Mouse (Mus musculus) mesoderm, embryonic 11.5 days (tissue): ENCODE data around the gene Gm13212.
"Not testable (repeated sequence)": the region's sequence is repeated elsewhere in the genome, so short reads cannot be mapped to it uniquely, and the experiment has no call there.

Experiments used
- DNase-seq: peaks from one replicate; pipeline ENCODE4 v3.0.0-alpha.2; 2012; ENCODE audit warnings: low read depth, low spot score

Gm13212 gene

GRCm38 (mm10) chr4:145585078-145585477, at the start of gene Gm13212:
TSS of gene Gm13212 (plus strand) at chr4:145585166.
- DNase-seq, result peak; percentile 39

DNA sequence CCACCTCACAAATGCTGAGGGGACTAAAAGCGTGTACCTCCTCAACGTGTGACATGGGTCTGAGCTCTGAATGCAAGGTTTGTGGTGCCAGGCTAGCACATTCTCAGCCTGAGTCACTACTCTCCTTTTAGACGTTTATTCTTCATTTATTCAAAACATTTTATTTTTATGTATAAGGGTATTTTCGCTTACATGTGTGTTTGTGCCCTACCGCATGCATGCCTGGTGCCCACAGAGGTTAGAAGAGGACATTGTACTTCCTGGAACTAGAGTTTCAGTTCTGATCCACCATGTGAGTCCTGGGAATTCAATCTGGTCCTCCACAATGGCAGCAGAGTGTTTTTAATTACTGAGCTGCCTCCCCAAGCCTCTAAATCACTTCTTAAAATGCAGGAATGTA, 41.1 kb upstream of the Gm13212 start:
- DNase-seq, result not testable (repeated sequence)

DNA sequence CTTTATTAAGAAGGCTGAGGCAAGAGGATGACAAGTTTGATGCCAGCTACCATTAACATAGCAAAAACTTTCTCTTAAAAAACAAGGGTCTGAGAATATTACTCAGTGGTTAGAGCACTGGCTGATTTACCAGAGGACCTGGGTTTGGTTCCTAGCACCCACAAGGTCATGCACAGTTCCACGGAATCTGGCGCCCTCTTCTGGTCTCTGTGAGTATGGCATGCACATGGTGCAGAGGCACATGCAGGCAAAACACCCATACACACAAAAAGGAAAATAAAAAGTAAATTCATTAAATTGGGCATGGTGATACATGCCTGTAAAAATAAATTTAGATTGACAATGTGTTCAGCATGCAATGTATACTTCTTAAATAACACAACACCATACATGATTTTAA, 39.9 kb upstream of the Gm13212 start:
- not testable (repeated sequence) for DNase-seq

GRCm38 (mm10) chr4:145545734-145546349, 39.1 kb upstream of the Gm13212 start:
- not testable (repeated sequence) for DNase-seq

DNA sequence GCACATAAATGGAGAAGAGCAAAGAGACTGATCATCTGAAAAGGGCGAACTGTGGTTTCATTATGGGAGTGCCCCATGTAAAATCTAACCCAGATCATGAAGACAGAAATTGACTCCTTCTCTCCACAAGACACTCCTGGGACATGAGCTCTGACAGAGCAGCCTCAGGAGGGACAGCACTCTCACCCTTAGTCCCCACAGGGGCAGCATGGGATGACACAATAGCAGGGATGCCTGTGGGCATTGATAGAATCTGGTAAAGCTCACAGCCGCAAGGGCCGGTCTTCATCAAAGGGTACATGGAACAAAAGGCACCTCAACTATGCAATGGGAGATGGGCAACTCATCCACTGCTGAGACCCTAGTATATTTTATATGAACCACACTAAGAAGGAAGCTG, 38.5 kb upstream of the Gm13212 start:
- DNase-seq, result not testable (repeated sequence)

- no peak for DNase-seq
Measured at GRCm38 (mm10) chr4:145556680-145557079, 28.3 kb upstream of the Gm13212 start.

GRCm38 (mm10) chr4:145559505-145560099, 25.4 kb upstream of the Gm13212 start:
- DNase-seq, result no peak

- DNase-seq, result no peak
Measured at GRCm38 (mm10) chr4:145564111-145564821, 20.7 kb upstream of the Gm13212 start.

GRCm38 (mm10) chr4:145570461-145570860, 14.5 kb upstream of the Gm13212 start:
- not testable (repeated sequence) for DNase-seq

GRCm38 (mm10) chr4:145576623-145577022, 8.3 kb upstream of the Gm13212 start:
- DNase-seq, result not testable (repeated sequence)

DNA sequence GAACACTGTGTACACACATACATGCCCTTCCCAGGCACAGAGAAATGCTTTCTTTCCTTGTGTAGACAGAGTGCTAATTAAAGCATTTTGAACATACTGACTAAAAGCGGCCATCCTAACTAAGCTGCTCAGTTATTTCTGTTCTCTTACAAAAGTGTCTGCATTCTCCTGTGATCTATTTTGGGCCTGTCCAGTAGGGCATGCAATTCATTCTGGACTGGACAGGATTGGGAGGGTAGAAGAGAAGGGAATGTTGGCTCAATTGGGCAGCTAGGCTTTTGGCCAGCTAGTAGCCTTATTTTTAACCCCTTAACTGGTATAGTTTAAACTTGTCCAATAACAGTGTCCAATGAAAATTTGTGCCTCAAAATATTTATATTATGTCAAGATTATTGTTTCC, 4.6 kb upstream of the Gm13212 start:
- DNase-seq, result not testable (repeated sequence)

- not testable (repeated sequence) for DNase-seq
Measured at GRCm38 (mm10) chr4:145586046-145586445, 1.1 kb downstream of the Gm13212 start.

GRCm38 (mm10) chr4:145594183-145594582, 9.2 kb downstream of the Gm13212 start:
- not testable (repeated sequence) for DNase-seq

DNA sequence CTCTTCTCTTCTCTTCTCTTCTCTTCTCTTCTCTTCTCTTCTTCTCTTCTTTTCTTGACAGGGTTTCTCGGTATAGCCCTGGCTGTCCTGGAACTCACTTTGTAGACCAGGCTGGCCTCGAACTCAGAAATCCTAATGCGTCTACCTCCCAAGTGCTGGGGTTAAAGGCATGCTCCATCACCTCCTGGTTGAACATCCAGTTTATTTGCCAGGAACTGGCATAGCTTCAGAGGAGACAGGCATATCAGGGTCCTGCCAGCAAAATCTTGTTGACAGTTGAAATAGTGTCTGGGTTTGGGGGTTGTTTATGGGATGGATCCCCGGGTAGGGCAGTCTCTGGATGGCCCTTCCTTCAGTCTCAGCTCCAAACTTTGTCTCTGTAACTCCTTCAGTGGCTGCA, 9.8 kb downstream of the Gm13212 start:
- not testable (repeated sequence) for DNase-seq

- DNase-seq, result peak; percentile 9
Measured at GRCm38 (mm10) chr4:145640416-145641185, 55.6 kb downstream of the Gm13212 start.

DNA sequence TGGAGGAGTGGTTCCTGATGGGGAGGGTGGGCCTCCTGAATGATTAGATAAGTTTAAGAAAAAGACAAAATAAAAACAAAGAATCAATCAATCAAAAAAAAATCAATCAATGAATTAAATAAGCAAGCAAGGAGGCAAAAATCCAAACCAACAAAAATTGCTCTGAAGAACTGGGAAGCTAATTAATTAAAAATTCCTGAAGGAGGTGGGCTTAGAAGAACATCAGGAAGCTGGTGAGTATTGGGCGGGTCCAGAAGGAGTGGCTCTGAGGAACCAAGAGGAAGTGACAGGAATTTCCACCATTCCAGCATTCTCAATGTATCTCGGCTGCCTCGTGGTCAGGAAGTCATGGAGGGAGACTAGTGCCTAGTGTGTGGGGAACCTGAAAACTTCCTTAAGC, 85.4 kb downstream of the Gm13212 start, which contains the start of gene Zfp980:
TSS of gene Zfp980 (plus strand) at position 301 of the 400 bp plus-strand sequence.
- not testable (repeated sequence) for DNase-seq

DNA sequence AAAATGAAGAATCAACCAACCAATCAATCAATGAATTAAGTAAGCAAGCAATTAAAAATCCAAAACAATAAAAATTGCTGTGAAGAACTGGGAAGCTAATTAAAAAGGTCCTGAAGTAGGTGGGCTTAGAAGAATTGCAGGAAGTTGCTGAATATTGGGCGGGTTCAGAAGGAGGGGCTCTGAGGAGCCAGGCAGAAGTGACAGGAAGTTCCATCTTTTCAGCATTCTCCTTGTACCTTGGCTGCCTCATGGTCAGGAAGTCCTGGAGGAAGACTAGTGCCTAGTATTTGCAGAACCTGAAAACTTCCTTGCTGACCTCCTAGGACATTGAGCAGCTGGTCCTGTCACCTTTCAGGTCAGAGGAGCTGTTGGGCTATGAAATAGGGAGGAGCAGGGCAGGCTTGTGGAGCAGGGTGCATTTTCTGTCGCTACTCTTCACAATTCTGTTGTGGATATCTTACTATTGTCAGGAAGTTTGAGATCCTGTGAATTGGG, 89.4 kb downstream of the Gm13212 start:
- DNase-seq, result not testable (repeated sequence)
